Mouse (Mus musculus) embryonic facial prominence, embryonic 10.5 days (tissue): ENCODE data around the gene 2310034C09Rik. TPM values are rescaled to one million over a fixed set of nuclear protein-coding genes. Genes with fewer than 3 reads are reported as not detected.

Source experiments
- polyA plus RNA-seq: library from polyadenylated mRNA; unstranded; fragments of >200 nt; fragmentation: Nextera tagmentation; extraction: Ambion mirVana; gene quantifications from 2 replicates; pipeline ENCODE4 v1.2.1, GENCODE M21; 2016

2310034C09Rik gene
- polyA plus RNA-seq, 1 experiment from 2014 or later, result not detected

Other genes starting within 250 kb of the 2310034C09Rik start
- gene Cldn8, start 195.7 kb upstream of the 2310034C09Rik start, polyA plus RNA-seq, result 4.2 TPM in 2 replicates
- not detected in 2 replicates for gene Krtap24-1, start 146.6 kb upstream of the 2310034C09Rik start, polyA plus RNA-seq
- gene 2310079G19Rik, start 131.2 kb upstream of the 2310034C09Rik start, polyA plus RNA-seq, result not detected in 2 replicates
- not detected in 2 replicates for gene Krtap26-1, start 111.1 kb upstream of the 2310034C09Rik start, polyA plus RNA-seq
- gene Krtap27-1, start 87.2 kb upstream of the 2310034C09Rik start, polyA plus RNA-seq, result not detected in 2 replicates
- gene 2310061N02Rik, start 50.9 kb upstream of the 2310034C09Rik start, polyA plus RNA-seq, result not detected in 2 replicates
- not detected in 2 replicates for gene Krtap13-1, start 30.0 kb upstream of the 2310034C09Rik start, polyA plus RNA-seq
- gene Krtap13, start 7.2 kb upstream of the 2310034C09Rik start, polyA plus RNA-seq, result not detected in 2 replicates
- not detected in 2 replicates for gene 2310057N15Rik, start 15.4 kb downstream of the 2310034C09Rik start, polyA plus RNA-seq
- gene Gm5965, start 19.0 kb downstream of the 2310034C09Rik start, polyA plus RNA-seq, result not detected in 2 replicates
- not detected in 2 replicates for gene Gm20741, start 53.4 kb downstream of the 2310034C09Rik start, polyA plus RNA-seq
- gene Krtap15, start 61.4 kb downstream of the 2310034C09Rik start, polyA plus RNA-seq, result not detected in 2 replicates
- gene Krtap14, start 67.3 kb downstream of the 2310034C09Rik start, polyA plus RNA-seq, result not detected in 2 replicates
- gene Krtap19-1, start 110.6 kb downstream of the 2310034C09Rik start, polyA plus RNA-seq, result not detected in 2 replicates
- gene Krtap19-2, start 115.4 kb downstream of the 2310034C09Rik start, polyA plus RNA-seq, result not detected in 2 replicates
- gene Krtap19-3, start 119.2 kb downstream of the 2310034C09Rik start, polyA plus RNA-seq, result not detected in 2 replicates
- gene Krtap19-4, start 126.2 kb downstream of the 2310034C09Rik start, polyA plus RNA-seq, result not detected in 2 replicates
- gene Krtap19-5, start 137.6 kb downstream of the 2310034C09Rik start, polyA plus RNA-seq, result not detected in 2 replicates
- gene Krtap19-9b, start 173.4 kb downstream of the 2310034C09Rik start, polyA plus RNA-seq, result not detected in 2 replicates
- gene Krtap16-3, start 204.0 kb downstream of the 2310034C09Rik start, polyA plus RNA-seq, result not detected in 2 replicates